Mouse (Mus musculus) adrenal gland (tissue): ENCODE measurements around the gene Fes.

Experiments
- intact Hi-C: fragments of 180-260 bp; cut with DNase I; formaldehyde crosslinking; loops from one replicate; pipeline ENCODE4 v1.15.1; 2025

Fes gene

GRCm38 (mm10) chr7:80347670-80348586 is 39.8 kb downstream of the Fes start:
- intact Hi-C loops: no loop called here

- intact Hi-C loops: no loop called here
Observed at GRCm38 (mm10) chr7:80346830-80347229, 40.9 kb downstream of the Fes start.

- intact Hi-C loops: no loop called here
Observed at GRCm38 (mm10) chr7:80346173-80346572, 41.6 kb downstream of the Fes start.

- intact Hi-C loops: loop anchor here (1.0 to 2.0 kb wide), 2 partner anchors 28 to 33 kb away; partner anchors contain the start of gene Man2a2
Observed at GRCm38 (mm10) chr7:80343270-80344018, 44.3 kb downstream of the Fes start.

- intact Hi-C loops: loop anchor here (1.0 to 2.0 kb wide), 2 partner anchors 28 to 34 kb away; partner anchors contain the start of gene Man2a2
Observed at GRCm38 (mm10) chr7:80342858-80343257, 44.9 kb downstream of the Fes start, which contains the start of gene Hddc3. TSS of gene Hddc3 (plus strand) at chr7:80343104.

GRCm38 (mm10) chr7:80341793-80342192 is 46.0 kb downstream of the Fes start:
- intact Hi-C loops: loop anchor here (2.0 kb wide), 1 partner anchor 35 kb away; no protein-coding TSS in a partner anchor

GRCm38 (mm10) chr7:80340793-80341192 is 47.0 kb downstream of the Fes start, which contains the start of gene Unc45a:
TSS of gene Unc45a (minus strand) at chr7:80341005.
- intact Hi-C loops: no loop called here

GRCm38 (mm10) chr7:80339793-80340628 is 47.7 kb downstream of the Fes start:
- intact Hi-C loops: no loop called here

- intact Hi-C loops: no loop called here
Observed at GRCm38 (mm10) chr7:80339371-80339770, 48.4 kb downstream of the Fes start.

- intact Hi-C loops: no loop called here
Observed at GRCm38 (mm10) chr7:80336932-80337331, 50.8 kb downstream of the Fes start.

- intact Hi-C loops: no loop called here
Observed at GRCm38 (mm10) chr7:80334848-80335247, 52.9 kb downstream of the Fes start.

- intact Hi-C loops: no loop called here
Observed at GRCm38 (mm10) chr7:80331433-80331832, 56.3 kb downstream of the Fes start.

GRCm38 (mm10) chr7:80330278-80330677 is 57.5 kb downstream of the Fes start:
- intact Hi-C loops: no loop called here
